Mouse (Mus musculus) lung, postnatal 0 days (tissue): ENCODE data around the gene Trim15.

Experiments
- CTCF ChIP-seq: IDR thresholded peaks from 2 replicates; pipeline ENCODE4 v1.5.1; 2016; ENCODE audit warnings: antibody characterized with exemption, mild to moderate bottlenecking
- EP300 ChIP-seq: IDR thresholded peaks from 2 replicates; pipeline ENCODE4 v1.6.1; 2016; ENCODE audit warnings: antibody characterized with exemption, mild to moderate bottlenecking, control low read depth

GRCm38 (mm10) chr17:36899376-36899775 lies 32.4 kb upstream of the Trim15 start:
- no peak for TF ChIP-seq CTCF
- TF ChIP-seq EP300 = no peak
